Mouse (Mus musculus): Measurements from ENCODE around the gene Olfr571. TPM values are rescaled to one million over a fixed set of nuclear protein-coding genes. Genes with fewer than 3 reads are reported as not detected.

Olfr571 gene
- total and polyA plus RNA-seq, 3 experiments, result not detected

- H3K4me3 ChIP-seq, result no peak overlapping the region
- H3K4me1 ChIP-seq (ENCODE audit: control insufficient read depth, insufficient read depth, low read length), result no peaks in the 10 kb centered on the region
- TF ChIP-seq EP300 (IDR thresholded peaks at IDR 0.05; ENCODE audit: insufficient read depth, low read depth, low read length) (no peak), CTCF (IDR thresholded peaks at IDR 0.05) (no peak), POLR2A (IDR thresholded peaks at IDR 0.05; ENCODE audit: insufficient read depth, low read depth, low read length) (no peak)
- no peaks in the 10 kb centered on the region for H3K79me2 ChIP-seq (replicated peaks; ENCODE audit: control insufficient read depth, insufficient read depth, low read length)
- intact Hi-C loops (cut with DNase I), result no loop called here
- DNase-seq, result no peak
- no peak overlapping the region for H3K27ac ChIP-seq
- H3K36me3 ChIP-seq (ENCODE audit: control insufficient read depth, insufficient read depth, low read length), result no peaks in the 10 kb centered on the region
- no peaks in the 10 kb centered on the region for H3K27me3 ChIP-seq (ENCODE audit: control insufficient read depth, insufficient read depth, low read length)
- no peak overlapping the region for H3K9ac ChIP-seq (ENCODE audit: low read depth, low read length)
- WGBS, result 16% methylated on average over 1 of the region's 1 CpGs
Measured at GRCm38 (mm10) chr7:102915261-102915660, 2.1 kb downstream of the Olfr571 start.

- intact Hi-C loops (cut with DNase I), result no loop called here
- Histone ChIP-seq H3K79me2 (replicated peaks; ENCODE audit: control insufficient read depth, insufficient read depth, low read length) (no peaks in the 10 kb centered on the region), H3K9ac (ENCODE audit: low read depth, low read length) (no peak within 1 kb of the TSS), H3K4me1 (ENCODE audit: control insufficient read depth, insufficient read depth, low read length) (no peaks in the 10 kb centered on the region), H3K27me3 (ENCODE audit: control insufficient read depth, insufficient read depth, low read length) (no peaks in the 10 kb centered on the region), H3K27ac (no peak within 1 kb of the TSS), H3K36me3 (ENCODE audit: control insufficient read depth, insufficient read depth, low read length) (no peaks in the 10 kb centered on the region), H3K4me3 (no peak within 1 kb of the TSS)
- no peak for DNase-seq
- WGBS, result 58% methylated on average over 3 of the region's 3 CpGs
- TF ChIP-seq CTCF (IDR thresholded peaks at IDR 0.05) (no peak), EP300 (IDR thresholded peaks at IDR 0.05; ENCODE audit: insufficient read depth, low read depth, low read length) (no peak), POLR2A (IDR thresholded peaks at IDR 0.05; ENCODE audit: insufficient read depth, low read depth, low read length) (no peak)
Measured at GRCm38 (mm10) chr7:102890782-102891181, 26.6 kb downstream of the Olfr571 start, which contains the start of gene Olfr569. Olfr569 (minus strand) TSS chr7:102890882.

GRCm38 (mm10) chr7:102876822-102877221, 40.5 kb downstream of the Olfr571 start, which contains the start of gene Olfr568:
Olfr568 (plus strand) TSS chr7:102877122.
- Histone ChIP-seq H3K4me1 (ENCODE audit: control insufficient read depth, insufficient read depth, low read length) (no peaks in the 10 kb centered on the region), H3K9ac (ENCODE audit: low read depth, low read length) (no peak within 1 kb of the TSS), H3K27me3 (ENCODE audit: control insufficient read depth, insufficient read depth, low read length) (no peaks in the 10 kb centered on the region), H3K27ac (no peak within 1 kb of the TSS), H3K4me3 (no peak within 1 kb of the TSS), H3K36me3 (ENCODE audit: control insufficient read depth, insufficient read depth, low read length) (no peaks in the 10 kb centered on the region), H3K79me2 (replicated peaks; ENCODE audit: control insufficient read depth, insufficient read depth, low read length) (no peaks in the 10 kb centered on the region)
- intact Hi-C loops (cut with DNase I), result no loop called here
- no peak for DNase-seq
- TF ChIP-seq POLR2A (IDR thresholded peaks at IDR 0.05; ENCODE audit: insufficient read depth, low read depth, low read length) (no peak), CTCF (IDR thresholded peaks at IDR 0.05) (no peak), EP300 (IDR thresholded peaks at IDR 0.05; ENCODE audit: insufficient read depth, low read depth, low read length) (no peak)

GRCm38 (mm10) chr7:102858665-102859064, 58.7 kb downstream of the Olfr571 start, which contains the start of gene Olfr566:
Olfr566 (minus strand) TSS chr7:102858765.
- no peak within 1 kb of the TSS for H3K27ac ChIP-seq
- H3K27me3 ChIP-seq (ENCODE audit: control insufficient read depth, insufficient read depth, low read length), result no peaks in the 10 kb centered on the region
- 62% methylated on average over 1 of the region's 1 CpGs for WGBS
- no peak for TF ChIP-seq EP300 (IDR thresholded peaks at IDR 0.05; ENCODE audit: insufficient read depth, low read depth, low read length)
- no peaks in the 10 kb centered on the region for H3K36me3 ChIP-seq (ENCODE audit: control insufficient read depth, insufficient read depth, low read length)
- no peaks in the 10 kb centered on the region for H3K4me1 ChIP-seq (ENCODE audit: control insufficient read depth, insufficient read depth, low read length)
- no peak within 1 kb of the TSS for H3K4me3 ChIP-seq
- intact Hi-C loops (cut with DNase I), result no loop called here
- H3K79me2 ChIP-seq (replicated peaks; ENCODE audit: control insufficient read depth, insufficient read depth, low read length), result no peaks in the 10 kb centered on the region
- H3K9ac ChIP-seq (ENCODE audit: low read depth, low read length), result no peak within 1 kb of the TSS
- no peak for DNase-seq

GRCm38 (mm10) chr7:102855807-102856206, 61.5 kb downstream of the Olfr571 start:
- intact Hi-C loops (cut with DNase I), result no loop called here
- Histone ChIP-seq H3K27ac (no peak overlapping the region), H3K9ac (ENCODE audit: low read depth, low read length) (no peak overlapping the region), H3K79me2 (replicated peaks; ENCODE audit: control insufficient read depth, insufficient read depth, low read length) (no peaks in the 10 kb centered on the region), H3K27me3 (ENCODE audit: control insufficient read depth, insufficient read depth, low read length) (no peaks in the 10 kb centered on the region), H3K36me3 (ENCODE audit: control insufficient read depth, insufficient read depth, low read length) (no peaks in the 10 kb centered on the region), H3K4me1 (ENCODE audit: control insufficient read depth, insufficient read depth, low read length) (no peaks in the 10 kb centered on the region), H3K4me3 (no peak overlapping the region)
- TF ChIP-seq POLR2A (IDR thresholded peaks at IDR 0.05; ENCODE audit: insufficient read depth, low read depth, low read length) (no peak), EP300 (IDR thresholded peaks at IDR 0.05; ENCODE audit: insufficient read depth, low read depth, low read length) (no peak)
- no peak for DNase-seq

Other genes with a start within 250 kb of the Olfr571 start
- gene Trim68, start 230.2 kb downstream of the Olfr571 start, total RNA-seq (2021), result 1 to 10 TPM; 8.1 to 9.5 TPM
- 20.4 and 33.3 TPM in 2 replicates for gene Trim68, start 230.2 kb downstream of the Olfr571 start, polyA plus RNA-seq (2012; rRNA removed)
- gene Olfr557, start 221.6 kb downstream of the Olfr571 start, total RNA-seq (2021), result not detected
- not detected in 2 replicates for gene Olfr557, start 221.6 kb downstream of the Olfr571 start, polyA plus RNA-seq (2012; rRNA removed)
- 1 to 10 TPM; 3.0 to 3.8 TPM for gene Olfr558, start 215.3 kb downstream of the Olfr571 start, total RNA-seq (2021)
- gene Olfr558, start 215.3 kb downstream of the Olfr571 start, polyA plus RNA-seq (2012; rRNA removed), result 3.5 and 8.4 TPM in 2 replicates
- not detected for gene Olfr33, start 198.5 kb downstream of the Olfr571 start, total RNA-seq (2021)
- 0.33 TPM in 1 of 2 replicates, not detected in the other for gene Olfr33, start 198.5 kb downstream of the Olfr571 start, polyA plus RNA-seq (2012; rRNA removed)
- gene Olfr559, start 190.0 kb downstream of the Olfr571 start, total RNA-seq (2021), result not detected
- gene Olfr559, start 190.0 kb downstream of the Olfr571 start, polyA plus RNA-seq (2012; rRNA removed), result not detected in 2 replicates
- gene Olfr560, start 158.2 kb downstream of the Olfr571 start, total RNA-seq (2021), result not detected
- gene Olfr560, start 158.2 kb downstream of the Olfr571 start, polyA plus RNA-seq (2012; rRNA removed), result 0.20 TPM in 2 replicates
- under 1 TPM; 0.57 to 0.86 TPM for gene Olfr78, start 158.1 kb downstream of the Olfr571 start, total RNA-seq (2021)
- gene Olfr78, start 158.1 kb downstream of the Olfr571 start, polyA plus RNA-seq (2012; rRNA removed), result 6.2 and 12.7 TPM in 2 replicates
- not detected for gene Olfr561, start 146.3 kb downstream of the Olfr571 start, total RNA-seq (2021)
- gene Olfr561, start 146.3 kb downstream of the Olfr571 start, polyA plus RNA-seq (2012; rRNA removed), result not detected in 2 replicates
- gene Olfr564, start 114.1 kb downstream of the Olfr571 start, total RNA-seq (2021), result not detected
- gene Olfr564, start 114.1 kb downstream of the Olfr571 start, polyA plus RNA-seq (2012; rRNA removed), result not detected in 2 replicates
- gene Olfr566, start 58.8 kb downstream of the Olfr571 start, total RNA-seq (2021), result not detected
- gene Olfr566, start 58.8 kb downstream of the Olfr571 start, polyA plus RNA-seq (2012; rRNA removed), result not detected in 2 replicates
- gene Olfr568, start 40.4 kb downstream of the Olfr571 start, total RNA-seq (2021), result not detected
- gene Olfr568, start 40.4 kb downstream of the Olfr571 start, polyA plus RNA-seq (2012; rRNA removed), result not detected in 2 replicates
- gene Olfr569, start 26.7 kb downstream of the Olfr571 start, total RNA-seq (2021), result not detected
- not detected in 2 replicates for gene Olfr569, start 26.7 kb downstream of the Olfr571 start, polyA plus RNA-seq (2012; rRNA removed)
- not detected for gene Olfr570, start 23.0 kb downstream of the Olfr571 start, total RNA-seq (2021)
- not detected in 2 replicates for gene Olfr570, start 23.0 kb downstream of the Olfr571 start, polyA plus RNA-seq (2012; rRNA removed)
- gene Olfr572, start 6.9 kb upstream of the Olfr571 start, total RNA-seq (2021), result not detected
- not detected in 2 replicates for gene Olfr572, start 6.9 kb upstream of the Olfr571 start, polyA plus RNA-seq (2012; rRNA removed)
- gene Olfr573-ps1, start 25.0 kb upstream of the Olfr571 start, total RNA-seq (2021), result not detected
- gene Olfr573-ps1, start 25.0 kb upstream of the Olfr571 start, polyA plus RNA-seq (2012; rRNA removed), result not detected in 2 replicates
- gene Olfr574, start 30.9 kb upstream of the Olfr571 start, total RNA-seq (2021), result not detected
- not detected in 2 replicates for gene Olfr574, start 30.9 kb upstream of the Olfr571 start, polyA plus RNA-seq (2012; rRNA removed)
- not detected for gene Olfr575, start 41.2 kb upstream of the Olfr571 start, total RNA-seq (2021)
- not detected in 2 replicates for gene Olfr575, start 41.2 kb upstream of the Olfr571 start, polyA plus RNA-seq (2012; rRNA removed)
- gene Olfr576, start 45.1 kb upstream of the Olfr571 start, total RNA-seq (2021), result not detected
- gene Olfr576, start 45.1 kb upstream of the Olfr571 start, polyA plus RNA-seq (2012; rRNA removed), result not detected in 2 replicates
- gene Olfr577, start 58.4 kb upstream of the Olfr571 start, total RNA-seq (2021), result not detected
- gene Olfr577, start 58.4 kb upstream of the Olfr571 start, polyA plus RNA-seq (2012; rRNA removed), result not detected in 2 replicates
- gene Olfr578, start 71.8 kb upstream of the Olfr571 start, total RNA-seq (2021), result not detected
- gene Olfr578, start 71.8 kb upstream of the Olfr571 start, polyA plus RNA-seq (2012; rRNA removed), result not detected in 2 replicates
- not detected for gene Olfr582, start 120.5 kb upstream of the Olfr571 start, total RNA-seq (2021)
- not detected in 2 replicates for gene Olfr582, start 120.5 kb upstream of the Olfr571 start, polyA plus RNA-seq (2012; rRNA removed)
- not detected for gene Olfr583, start 133.8 kb upstream of the Olfr571 start, total RNA-seq (2021)
- not detected in 2 replicates for gene Olfr583, start 133.8 kb upstream of the Olfr571 start, polyA plus RNA-seq (2012; rRNA removed)
- not detected for gene Olfr584, start 164.3 kb upstream of the Olfr571 start, total RNA-seq (2021)
- gene Olfr584, start 164.3 kb upstream of the Olfr571 start, polyA plus RNA-seq (2012; rRNA removed), result not detected in 2 replicates
- not detected for gene Olfr585, start 180.2 kb upstream of the Olfr571 start, total RNA-seq (2021)
- not detected in 2 replicates for gene Olfr585, start 180.2 kb upstream of the Olfr571 start, polyA plus RNA-seq (2012; rRNA removed)
- gene Olfr586, start 208.1 kb upstream of the Olfr571 start, total RNA-seq (2021), result not detected
- gene Olfr586, start 208.1 kb upstream of the Olfr571 start, polyA plus RNA-seq (2012; rRNA removed), result not detected in 2 replicates
- gene Olfr588-ps1, start 223.3 kb upstream of the Olfr571 start, total RNA-seq (2021), result not detected
- not detected in 2 replicates for gene Olfr588-ps1, start 223.3 kb upstream of the Olfr571 start, polyA plus RNA-seq (2012; rRNA removed)
- gene Olfr589, start 238.8 kb upstream of the Olfr571 start, total RNA-seq (2021), result not detected
- gene Olfr589, start 238.8 kb upstream of the Olfr571 start, polyA plus RNA-seq (2012; rRNA removed), result not detected in 2 replicates

Measured in heart, adult 2 months (tissue).